In the genomic region with DNA sequence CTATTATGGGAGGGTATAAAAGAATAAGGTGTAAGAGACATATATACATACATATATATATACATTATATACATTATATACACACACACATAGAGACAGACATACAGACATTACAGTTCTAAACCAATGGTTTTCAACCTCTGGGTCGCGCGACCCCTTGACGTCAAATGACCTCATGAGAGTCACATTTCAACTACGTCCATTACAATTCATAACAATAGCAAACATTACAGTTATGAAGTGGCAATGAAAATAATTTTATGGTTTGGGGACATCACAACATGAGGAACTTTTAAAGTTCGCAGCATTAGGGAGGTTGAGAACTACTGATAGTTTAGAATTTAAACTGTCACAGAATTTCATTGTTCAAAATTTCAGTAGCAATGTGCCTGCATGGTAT, we compare ENCODE assay signal across 8 mouse cellular contexts. TPM values are rescaled to one million over a fixed set of nuclear protein-coding genes. Genes with fewer than 3 reads are reported as not detected.
DNase-seq lines count a peak whose midpoint lies in the region; ATAC-seq and TF ChIP-seq lines count a peak whose summit lies in the region.
"Had no signal": no experiment of that assay in that cellular context is flagged by ENCODE, and none has a peak within 500 bp of the region (broad histone marks: within the 10 kb centered on the region; RNA-seq: fewer than 3 reads in every experiment).

No protein-coding gene starts in this region.

- peaks cover 27% of the 10 kb centered on the region for H3K79me2 ChIP-seq in liver, adult 2 months (ENCODE audit: control insufficient read depth, insufficient read depth, low read length)

- TF ChIP-seq CTCF in liver, adult 2 months (IDR thresholded peaks at IDR 0.05; ENCODE audit: low read depth, low read length): no peak

- peak; percentile 44 for DNase-seq in liver, adult 2 months (ENCODE audit: extremely low read depth, low read depth, low spot score)
- no peak for DNase-seq in liver
- no peak for DNase-seq in urinary bladder, postnatal 4 days (ENCODE audit: low spot score in 2 of 2)
- no peak for DNase-seq in adrenal gland, postnatal 36 days
- DNase-seq: spleen, adult 18-20 months had no signal

- H3K27me3 ChIP-seq in liver, adult 2 months (ENCODE audit: control insufficient read depth, insufficient read depth, low read length): no peaks in the 10 kb centered on the region
- H3K27me3 ChIP-seq in forebrain, embryonic 15.5 days: no peaks in the 10 kb centered on the region
- H3K27me3 ChIP-seq in limb, embryonic 12.5 days: no peaks in the 10 kb centered on the region
- no peaks in the 10 kb centered on the region for H3K27me3 ChIP-seq in neural tube, embryonic 14.5 days (ENCODE audit: control insufficient read depth, insufficient read depth, low read length)

- 23% methylated on average over 6 of the region's 6 CpGs for WGBS in liver, adult 2 months
- WGBS in forebrain, embryonic 15.5 days: 87% methylated on average over 6 of the region's 6 CpGs
- 74% methylated on average over 6 of the region's 6 CpGs for WGBS in limb, embryonic 12.5 days
- 73% methylated on average over 6 of the region's 6 CpGs for WGBS in neural tube, embryonic 14.5 days

- H3K4me1 ChIP-seq in liver, adult 2 months (ENCODE audit: control insufficient read depth, insufficient read depth, low read length): peaks cover 26% of the 10 kb centered on the region
- H3K4me1 ChIP-seq in forebrain, embryonic 15.5 days: peaks cover 28% of the 10 kb centered on the region
- H3K4me1 ChIP-seq in limb, embryonic 12.5 days (replicated peaks): peaks cover 16% of the 10 kb centered on the region
- H3K4me1 ChIP-seq in neural tube, embryonic 14.5 days (ENCODE audit: control insufficient read depth, insufficient read depth, low read length): peaks cover 15% of the 10 kb centered on the region; the same call in 1 of the 2 replicates

- peak overlapping the region; percentile 100; the same call in 1 of the 2 replicates for H3K27ac ChIP-seq in liver, adult 2 months (replicated peaks; ENCODE audit: insufficient read depth, low read depth, low read length)
- H3K27ac ChIP-seq in forebrain, embryonic 15.5 days (replicated peaks): no peak overlapping the region
- H3K27ac ChIP-seq in limb, embryonic 12.5 days: no peak overlapping the region
- H3K27ac ChIP-seq in neural tube, embryonic 14.5 days (ENCODE audit: low read depth, low read length): no peak overlapping the region

- no peaks in the 10 kb centered on the region for H3K9me3 ChIP-seq in forebrain, embryonic 15.5 days
- peaks cover 3% of the 10 kb centered on the region; the same call in 1 of the 2 replicates for H3K9me3 ChIP-seq in limb, embryonic 12.5 days
- H3K9me3 ChIP-seq in neural tube, embryonic 14.5 days (ENCODE audit: control insufficient read depth, low read length): no peaks in the 10 kb centered on the region

- peak overlapping the region; percentile 67 for H3K9ac ChIP-seq in liver, adult 2 months (ENCODE audit: low read depth, low read length)
- H3K9ac ChIP-seq in forebrain, embryonic 15.5 days (replicated peaks): peak overlapping the region; percentile 98
- H3K9ac ChIP-seq in limb, embryonic 12.5 days (replicated peaks): peak overlapping the region; percentile 98; the same call in 1 of the 2 replicates
- no peak overlapping the region; the same call in 1 of the 2 replicates for H3K9ac ChIP-seq in neural tube, embryonic 14.5 days (replicated peaks; ENCODE audit: low read depth, low read length)

- peak overlapping the region; percentile 98 for H3K4me3 ChIP-seq in liver, adult 2 months (ENCODE audit: insufficient read depth, low read depth, low read length)
- peak overlapping the region; percentile 92 for H3K4me3 ChIP-seq in forebrain, embryonic 15.5 days
- H3K4me3 ChIP-seq in limb, embryonic 12.5 days (replicated peaks): peak overlapping the region; percentile 96
- H3K4me3 ChIP-seq in neural tube, embryonic 14.5 days (ENCODE audit: low read depth, low read length): peak overlapping the region; percentile 98

- peaks cover 4% of the 10 kb centered on the region for H3K36me3 ChIP-seq in liver, adult 2 months (ENCODE audit: control insufficient read depth, insufficient read depth, low read length)
- H3K36me3 ChIP-seq in forebrain, embryonic 15.5 days: no peaks in the 10 kb centered on the region
- H3K36me3 ChIP-seq in limb, embryonic 12.5 days: peaks cover 5% of the 10 kb centered on the region; the same call in 1 of the 2 replicates
- H3K36me3 ChIP-seq in neural tube, embryonic 14.5 days (ENCODE audit: control insufficient read depth, insufficient read depth, low read length): no peaks in the 10 kb centered on the region

- TF ChIP-seq POLR2A in liver, adult 2 months (IDR thresholded peaks at IDR 0.05; ENCODE audit: extremely low read depth, insufficient read depth, low read length): no peak

- no peak for ATAC-seq in forebrain, embryonic 15.5 days (replicated peaks)
- no peak for ATAC-seq in limb, embryonic 12.5 days (ENCODE audit: insufficient number of reproducible peaks, insufficient read depth, low FRiP score, low TSS enrichment, low read depth)
- ATAC-seq in neural tube, embryonic 14.5 days (ENCODE audit: low read depth): no peak

- peak overlapping the region; percentile 62 for H3K4me2 ChIP-seq in forebrain, embryonic 15.5 days (replicated peaks)
- peak overlapping the region; percentile 65 for H3K4me2 ChIP-seq in limb, embryonic 12.5 days
- peak overlapping the region; percentile 71 for H3K4me2 ChIP-seq in neural tube, embryonic 14.5 days (ENCODE audit: low read depth, low read length)

RNA-seq across cellular contexts. Expression of a gene that starts 1.5 kb away (rescaled TPM):
- 25.3 and 30.8 TPM in 2 replicates for total RNA-seq in liver, adult 2 months (2014; rRNA removed)
- 3.9 and 4.2 TPM in 2 replicates for polyA plus RNA-seq in liver, adult 2 months (2012; rRNA removed)
- polyA plus RNA-seq in forebrain, embryonic 15.5 days (2015; fragmentation: Nextera tagmentation; extraction: Ambion mirVana): 9.0 and 10.1 TPM in 2 replicates
- polyA plus RNA-seq in limb, embryonic 12.5 days (2016; fragmentation: Nextera tagmentation; extraction: Ambion mirVana): 9.5 and 9.6 TPM in 2 replicates
- polyA plus RNA-seq in neural tube, embryonic 14.5 days (2014; fragmentation: Nextera tagmentation; extraction: Ambion mirVana): 6.4 and 11.6 TPM in 2 replicates
- total RNA-seq in adrenal gland, postnatal 36 days (2021): 10 to 100 TPM; 11.7 to 14.6 TPM

RNA-seq across cellular contexts. Expression of a gene that starts 40.8 kb away (rescaled TPM):
- total RNA-seq in liver, adult 2 months (2014; rRNA removed): 0.09 and 0.27 TPM in 2 replicates
- polyA plus RNA-seq in liver, adult 2 months (2012; rRNA removed): not detected in 2 replicates
- polyA plus RNA-seq in forebrain, embryonic 15.5 days (2015; fragmentation: Nextera tagmentation; extraction: Ambion mirVana): 1.9 and 2.6 TPM in 2 replicates
- 2.3 and 2.4 TPM in 2 replicates for polyA plus RNA-seq in limb, embryonic 12.5 days (2016; fragmentation: Nextera tagmentation; extraction: Ambion mirVana)
- polyA plus RNA-seq in neural tube, embryonic 14.5 days (2014; fragmentation: Nextera tagmentation; extraction: Ambion mirVana): 2.1 and 2.8 TPM in 2 replicates
- under 1 TPM; 0.33 TPM for total RNA-seq in adrenal gland, postnatal 36 days (2021)
